ENCODE assay signal across 7 mouse cellular contexts in genomic region chr13:45388889-45389288, GRCm38 (mm10). TPM values are rescaled to one million over a fixed set of nuclear protein-coding genes. Genes with fewer than 3 reads are reported as not detected.
A peak's percentile ranks its signal among the peaks of the same experiment; 100 is the strongest.
DNase-seq lines count a peak whose midpoint lies in the region; ATAC-seq and TF ChIP-seq lines count a peak whose summit lies in the region.

No protein-coding gene starts in this region.

- peaks cover 22% of the 10 kb centered on the region for H3K4me1 ChIP-seq in lung, embryonic 16.5 days (replicated peaks; ENCODE audit: control insufficient read depth, insufficient read depth, low read length)
- peaks cover 4% of the 10 kb centered on the region; the same call in 1 of the 2 replicates for H3K4me1 ChIP-seq in lung, adult 2 months (ENCODE audit: control insufficient read depth, insufficient read depth, low read length)
- H3K4me1 ChIP-seq in forebrain, embryonic 13.5 days = peaks cover 22% of the 10 kb centered on the region
- H3K4me1 ChIP-seq in limb, embryonic 14.5 days (ENCODE audit: control insufficient read depth, insufficient read depth, low read length) = peaks cover 24% of the 10 kb centered on the region
- H3K4me1 ChIP-seq in stomach, embryonic 14.5 days (ENCODE audit: control insufficient read depth, insufficient read depth, low read length) = peaks cover 23% of the 10 kb centered on the region

- peak overlapping the region; percentile 52; the same call in 1 of the 2 replicates for H3K27ac ChIP-seq in lung, embryonic 16.5 days (ENCODE audit: low read length)
- no peak overlapping the region for H3K27ac ChIP-seq in forebrain, embryonic 13.5 days
- H3K27ac ChIP-seq in limb, embryonic 14.5 days (replicated peaks; ENCODE audit: low read depth, low read length) = no peak overlapping the region
- no peak overlapping the region for H3K27ac ChIP-seq in stomach, embryonic 14.5 days (ENCODE audit: low read length)

- peak overlapping the region; percentile 94 for H3K4me2 ChIP-seq in lung, embryonic 16.5 days (ENCODE audit: low read depth, low read length)
- H3K4me2 ChIP-seq in forebrain, embryonic 13.5 days = peak overlapping the region; percentile 99
- peak overlapping the region; percentile 85 for H3K4me2 ChIP-seq in limb, embryonic 14.5 days (replicated peaks; ENCODE audit: low read depth, low read length, severe bottlenecking)
- H3K4me2 ChIP-seq in stomach, embryonic 14.5 days (replicated peaks; ENCODE audit: low read depth, low read length) = peak overlapping the region; percentile 89

- no peaks in the 10 kb centered on the region for H3K9me3 ChIP-seq in lung, embryonic 16.5 days (ENCODE audit: control insufficient read depth, low read length)
- H3K9me3 ChIP-seq in forebrain, embryonic 13.5 days (replicated peaks) = no peaks in the 10 kb centered on the region
- no peaks in the 10 kb centered on the region for H3K9me3 ChIP-seq in limb, embryonic 14.5 days (ENCODE audit: control insufficient read depth, low read length)
- no peaks in the 10 kb centered on the region for H3K9me3 ChIP-seq in stomach, embryonic 14.5 days (ENCODE audit: control insufficient read depth, low read depth, low read length)

- peak overlapping the region; percentile 54 for H3K9ac ChIP-seq in lung, embryonic 16.5 days (ENCODE audit: low read length)
- 0 out of 2 replicates have a peak overlapping the region, but pooled peaks have one; percentile 39 for H3K9ac ChIP-seq in forebrain, embryonic 13.5 days
- peak overlapping the region; percentile 29; the same call in 1 of the 2 replicates for H3K9ac ChIP-seq in limb, embryonic 14.5 days (ENCODE audit: low read depth, low read length, severe bottlenecking)
- no peak overlapping the region for H3K9ac ChIP-seq in stomach, embryonic 14.5 days (replicated peaks; ENCODE audit: low read depth, low read length)

- ATAC-seq in lung, embryonic 16.5 days (ENCODE audit: low read depth) = no peak
- ATAC-seq in forebrain, embryonic 13.5 days = no peak
- ATAC-seq in limb, embryonic 14.5 days (ENCODE audit: low FRiP score, low read depth) = no peak
- no peak for ATAC-seq in stomach, embryonic 14.5 days (ENCODE audit: insufficient number of reproducible peaks, insufficient read depth, low FRiP score, low read depth)

- DNase-seq in lung, adult 2 months = no peak
- DNase-seq in limb, embryonic 14.5 days (ENCODE audit: low spot score) = no peak
- DNase-seq in thymus, postnatal 4 days = no peak
- no peak for DNase-seq in left cerebral cortex, adult 11 months (ENCODE audit: low spot score)

- H3K36me3 ChIP-seq in lung, embryonic 16.5 days (ENCODE audit: control insufficient read depth, insufficient read depth, low read length) = no peaks in the 10 kb centered on the region
- H3K36me3 ChIP-seq in forebrain, embryonic 13.5 days (ENCODE audit: poor library complexity, severe bottlenecking) = no peaks in the 10 kb centered on the region
- H3K36me3 ChIP-seq in limb, embryonic 14.5 days (ENCODE audit: control insufficient read depth, insufficient read depth, low read length) = no peaks in the 10 kb centered on the region
- H3K36me3 ChIP-seq in stomach, embryonic 14.5 days (ENCODE audit: control insufficient read depth, insufficient read depth, low read length) = no peaks in the 10 kb centered on the region

- no peak for TF ChIP-seq POLR2A in lung, adult 2 months (IDR thresholded peaks at IDR 0.05; ENCODE audit: borderline replicate concordance, extremely low read depth, low read depth, low read length)
- TF ChIP-seq POLR2A in limb, embryonic 14.5 days (IDR thresholded peaks at IDR 0.05; ENCODE audit: borderline replicate concordance, extremely low read depth, insufficient read depth, insufficient read length) = no peak

- TF ChIP-seq CTCF in lung, adult 2 months (IDR thresholded peaks at IDR 0.05; ENCODE audit: insufficient read depth, low read length) = no peak

- no peaks in the 10 kb centered on the region for H3K27me3 ChIP-seq in lung, embryonic 16.5 days (ENCODE audit: control insufficient read depth, insufficient read depth, low read depth, low read length)
- H3K27me3 ChIP-seq in forebrain, embryonic 13.5 days = 0 out of 2 replicates have a peak, but pooled peaks cover 3% of the 10 kb centered on the region
- H3K27me3 ChIP-seq in limb, embryonic 14.5 days (ENCODE audit: control insufficient read depth, insufficient read depth, low read length) = no peaks in the 10 kb centered on the region
- H3K27me3 ChIP-seq in stomach, embryonic 14.5 days (ENCODE audit: control insufficient read depth, insufficient read depth, low read length) = no peaks in the 10 kb centered on the region

- 33% methylated on average over 4 of the region's 4 CpGs for WGBS in lung, embryonic 16.5 days
- 37% methylated on average over 4 of the region's 4 CpGs for WGBS in lung, adult 2 months
- WGBS in forebrain, embryonic 13.5 days = 40% methylated on average over 4 of the region's 4 CpGs
- WGBS in limb, embryonic 14.5 days = 30% methylated on average over 4 of the region's 4 CpGs
- WGBS in stomach, embryonic 14.5 days = 34% methylated on average over 4 of the region's 4 CpGs

- peak overlapping the region; percentile 80 for H3K4me3 ChIP-seq in lung, embryonic 16.5 days (ENCODE audit: low read length)
- no peak overlapping the region for H3K4me3 ChIP-seq in lung, adult 2 months (replicated peaks; ENCODE audit: extremely low read depth, low read depth, low read length)
- peak overlapping the region; percentile 69 for H3K4me3 ChIP-seq in forebrain, embryonic 13.5 days
- H3K4me3 ChIP-seq in limb, embryonic 14.5 days (replicated peaks; ENCODE audit: low read length) = peak overlapping the region; percentile 87
- H3K4me3 ChIP-seq in stomach, embryonic 14.5 days (ENCODE audit: low read depth, low read length) = peak overlapping the region; percentile 85

RNA-seq across cellular contexts. Expression of gene Mylip, which starts 0.7 kb away (rescaled TPM):
- 9.0 and 10.2 TPM in 2 replicates for polyA plus RNA-seq in lung, embryonic 16.5 days (2015; fragmentation: Nextera tagmentation; extraction: Ambion mirVana)
- 19.1 and 27.1 TPM in 2 replicates for polyA plus RNA-seq in lung, adult 2 months (2012; rRNA removed)
- polyA plus RNA-seq in forebrain, embryonic 13.5 days (2015; fragmentation: Nextera tagmentation; extraction: Ambion mirVana) = 2.3 and 3.8 TPM in 2 replicates
- polyA plus RNA-seq in limb, embryonic 14.5 days (2012; rRNA removed) = 29.6 and 34.1 TPM in 2 replicates
- 10.9 and 16.5 TPM in 2 replicates for polyA plus RNA-seq in limb, embryonic 14.5 days (2014; fragmentation: Nextera tagmentation; extraction: Ambion mirVana)
- polyA plus RNA-seq in stomach, embryonic 14.5 days (2014; fragmentation: Nextera tagmentation; extraction: Ambion mirVana) = 9.7 and 10.0 TPM in 2 replicates
